Mouse (Mus musculus) thymus, adult 2 months (tissue): ENCODE measurements at regions not wholly inside any gene's neighbourhood (a gene's known extent, or its start where the extent isn't known, plus 50 kb on each side); places are given as distances from the start of the nearest gene placed in this dataset.

Experiments
- CTCF ChIP-seq: fragments of 200-500 bp; IDR thresholded peaks from 2 replicates; pipeline ENCODE4 v1.5.1; 2012; ENCODE audit warnings: mild to moderate bottlenecking, control low read depth, low read length, moderate library complexity, borderline replicate concordance; ENCODE audit not compliant: control insufficient read depth, poor library complexity, insufficient read depth; ENCODE audit errors: extremely low read depth
- POLR2A ChIP-seq: fragments of 200-500 bp; IDR thresholded peaks from 2 replicates; pipeline ENCODE4 v1.6.1; 2012; ENCODE audit warnings: mild to moderate bottlenecking, low read length, control low read depth, moderate library complexity; ENCODE audit not compliant: control insufficient read depth, poor library complexity, insufficient read depth; ENCODE audit errors: extremely low read depth

DNA sequence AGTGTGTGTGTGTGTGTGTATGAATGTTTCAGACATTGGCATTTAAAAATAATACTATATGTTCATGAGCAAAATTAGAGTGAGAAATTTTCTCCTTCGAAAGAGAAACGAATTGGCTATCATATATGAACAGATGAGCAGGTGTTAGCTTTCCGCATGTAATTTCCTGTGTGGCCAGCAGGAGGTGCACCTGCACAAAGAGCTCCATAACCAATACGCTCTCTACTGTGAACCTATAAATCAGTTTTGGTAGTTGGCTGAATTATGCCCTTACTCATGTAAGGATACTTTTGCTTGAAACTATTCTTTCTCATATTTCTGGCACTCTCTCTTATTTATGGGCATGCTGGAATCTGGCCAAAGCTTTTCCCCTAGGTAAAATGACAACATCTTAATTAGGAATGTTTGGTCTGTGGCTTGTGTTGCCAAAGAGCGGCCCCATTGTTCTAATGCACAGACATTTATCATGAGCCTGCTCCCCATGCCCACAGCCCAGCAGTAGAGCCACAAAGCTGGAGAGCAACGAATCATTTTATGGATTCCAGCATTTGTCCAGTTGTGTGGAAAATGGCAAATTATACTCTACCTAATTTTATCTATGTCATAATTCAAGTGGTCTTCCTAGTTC, 1303.8 kb upstream of the Sel1l start:
- TF ChIP-seq CTCF (no peak), POLR2A (no peak)
